ENCODE assay signal across 9 mouse cellular contexts in genomic region chr2:26561351-26562016, GRCm38 (mm10). TPM values are rescaled to one million over a fixed set of nuclear protein-coding genes. Genes with fewer than 3 reads are reported as not detected.
DNase-seq lines count a peak whose midpoint lies in the region; ATAC-seq lines count a peak whose summit lies in the region.
"Had no signal": no experiment of that assay in that cellular context is flagged by ENCODE, and none has a peak within 500 bp of the region (broad histone marks: within the 10 kb centered on the region; RNA-seq: fewer than 3 reads in every experiment).

No protein-coding gene starts in this region.

- peaks cover 9% of the 10 kb centered on the region for H3K4me1 ChIP-seq in liver, embryonic 11.5 days (replicated peaks; ENCODE audit: control insufficient read depth, insufficient read depth, low read length)
- H3K4me1 ChIP-seq in heart, embryonic 12.5 days (replicated peaks), result peaks cover 21% of the 10 kb centered on the region
- H3K4me1 ChIP-seq in kidney, embryonic 16.5 days (ENCODE audit: insufficient read depth, low read length), result peaks cover 10% of the 10 kb centered on the region
- H3K4me1 ChIP-seq in midbrain, embryonic 10.5 days, result peaks cover 39% of the 10 kb centered on the region

- H3K36me3 ChIP-seq in liver, embryonic 11.5 days (ENCODE audit: control insufficient read depth, insufficient read depth, low read length), result no peaks in the 10 kb centered on the region
- H3K36me3 ChIP-seq in heart, embryonic 12.5 days, result no peaks in the 10 kb centered on the region
- H3K36me3 ChIP-seq in kidney, embryonic 16.5 days (ENCODE audit: insufficient read depth, low read length), result no peaks in the 10 kb centered on the region
- no peaks in the 10 kb centered on the region for H3K36me3 ChIP-seq in midbrain, embryonic 10.5 days

- 0 out of 2 replicates have a peak, but pooled peaks have one; percentile 44 for ATAC-seq in liver, embryonic 11.5 days (replicated peaks; ENCODE audit: low FRiP score)
- ATAC-seq in common myeloid progenitor, adult 5-6 weeks (replicated peaks; ENCODE audit: low read depth, poor library complexity, severe bottlenecking), result peak; percentile 69
- ATAC-seq in heart, embryonic 12.5 days (ENCODE audit: insufficient number of reproducible peaks, low FRiP score), result peak; percentile 67
- peak; percentile 79 for ATAC-seq in kidney, embryonic 16.5 days (ENCODE audit: low FRiP score, low TSS enrichment)
- no peak for ATAC-seq in erythroblast, adult 5-6 weeks (replicated peaks; ENCODE audit: low FRiP score, poor library complexity, severe bottlenecking)

- no peak overlapping the region for H3K9ac ChIP-seq in liver, embryonic 11.5 days (ENCODE audit: low read depth, low read length)
- H3K9ac ChIP-seq in heart, embryonic 12.5 days, result 0 out of 2 replicates have a peak overlapping the region, but pooled peaks have one; percentile 1
- no peak overlapping the region; the same call in 1 of the 2 replicates for H3K9ac ChIP-seq in kidney, embryonic 16.5 days (replicated peaks; ENCODE audit: low read length)

- no peak overlapping the region for H3K4me3 ChIP-seq in liver, embryonic 11.5 days (ENCODE audit: low read depth, low read length)
- no peak overlapping the region for H3K4me3 ChIP-seq in heart, embryonic 12.5 days
- no peak overlapping the region for H3K4me3 ChIP-seq in kidney, embryonic 16.5 days (ENCODE audit: low read length)
- H3K4me3 ChIP-seq in midbrain, embryonic 10.5 days, result no peak overlapping the region

- WGBS in liver, embryonic 11.5 days, result 35% methylated on average over 6 of the region's 6 CpGs
- 37% methylated on average over 6 of the region's 6 CpGs for WGBS in heart, embryonic 12.5 days
- WGBS in kidney, embryonic 16.5 days, result 41% methylated on average over 6 of the region's 6 CpGs
- 48% methylated on average over 6 of the region's 6 CpGs for WGBS in midbrain, embryonic 10.5 days

- no peak overlapping the region for H3K27ac ChIP-seq in liver, embryonic 11.5 days (ENCODE audit: low read depth, low read length)
- H3K27ac ChIP-seq in heart, embryonic 12.5 days (ENCODE audit: poor library complexity, severe bottlenecking), result no peak overlapping the region
- H3K27ac ChIP-seq in kidney, embryonic 16.5 days (ENCODE audit: low read length), result no peak overlapping the region
- peak overlapping the region; percentile 69 for H3K27ac ChIP-seq in midbrain, embryonic 10.5 days (replicated peaks)

- H3K9me3 ChIP-seq in liver, embryonic 11.5 days (ENCODE audit: control insufficient read depth, low read length), result no peaks in the 10 kb centered on the region
- H3K9me3 ChIP-seq in heart, embryonic 12.5 days (replicated peaks), result no peaks in the 10 kb centered on the region
- H3K9me3 ChIP-seq in kidney, embryonic 16.5 days (ENCODE audit: low read length), result no peaks in the 10 kb centered on the region
- no peaks in the 10 kb centered on the region for H3K9me3 ChIP-seq in midbrain, embryonic 10.5 days (replicated peaks)

- H3K4me2 ChIP-seq in liver, embryonic 11.5 days, result no peak overlapping the region
- no peak overlapping the region for H3K4me2 ChIP-seq in heart, embryonic 12.5 days
- no peak overlapping the region for H3K4me2 ChIP-seq in kidney, embryonic 16.5 days (replicated peaks; ENCODE audit: low read depth, low read length)

- no peak for DNase-seq in liver, embryonic 11.5 days (ENCODE audit: low spot score)
- DNase-seq in liver, result no peak
- DNase-seq in midbrain, embryonic 10.5 days (ENCODE audit: low spot score), result peak; percentile 54
- no peak for DNase-seq in spleen, postnatal 10 days (ENCODE audit: low spot score in 2 of 2)

- 0 out of 2 replicates have a peak, but pooled peaks cover 2% of the 10 kb centered on the region for H3K27me3 ChIP-seq in liver, embryonic 11.5 days (replicated peaks; ENCODE audit: control insufficient read depth, insufficient read depth, low read length)
- H3K27me3 ChIP-seq in heart, embryonic 12.5 days (replicated peaks), result no peaks in the 10 kb centered on the region; the same call in 1 of the 2 replicates
- H3K27me3 ChIP-seq in kidney, embryonic 16.5 days (ENCODE audit: insufficient read depth, low read length), result no peaks in the 10 kb centered on the region
- peaks cover 15% of the 10 kb centered on the region; the same call in 1 of the 2 replicates for H3K27me3 ChIP-seq in midbrain, embryonic 10.5 days (ENCODE audit: low read depth, poor library complexity, severe bottlenecking)

RNA-seq across cellular contexts. Expression of gene Egfl7, which starts 18.3 kb away (rescaled TPM):
- 161 and 181 TPM in 2 replicates for polyA plus RNA-seq in liver, embryonic 11.5 days (2014; fragmentation: Nextera tagmentation; extraction: Ambion mirVana)
- total RNA-seq in common myeloid progenitor, adult 5-6 weeks (2017), result 54.9 and 57.0 TPM in 2 replicates
- 139 and 146 TPM in 2 replicates for polyA plus RNA-seq in heart, embryonic 12.5 days (2016; fragmentation: Nextera tagmentation; extraction: Ambion mirVana)
- polyA plus RNA-seq in kidney, embryonic 16.5 days (2015; fragmentation: Nextera tagmentation; extraction: Ambion mirVana), result 257 and 266 TPM in 2 replicates
- 68.5 and 85.7 TPM in 2 replicates for polyA plus RNA-seq in midbrain, embryonic 10.5 days (2016; fragmentation: Nextera tagmentation; extraction: Ambion mirVana)
- 7.5 TPM in 1 of 2 replicates, not detected in the other for total RNA-seq in erythroblast, adult 5-6 weeks (2015; ENCODE audit: low replicate concordance)
- total RNA-seq in erythroblast, adult 5-6 weeks (2017; ENCODE audit: low replicate concordance), result 4.9 and 8.2 TPM in 2 replicates

RNA-seq across cellular contexts. Expression of gene Gm20532, which starts 25.0 kb away (rescaled TPM):
- not detected in 2 replicates for polyA plus RNA-seq in liver, embryonic 11.5 days (2014; fragmentation: Nextera tagmentation; extraction: Ambion mirVana)
- not detected in 2 replicates for total RNA-seq in common myeloid progenitor, adult 5-6 weeks (2017)
- polyA plus RNA-seq in heart, embryonic 12.5 days (2016; fragmentation: Nextera tagmentation; extraction: Ambion mirVana), result 0.28 TPM in 1 of 2 replicates, not detected in the other
- polyA plus RNA-seq in kidney, embryonic 16.5 days (2015; fragmentation: Nextera tagmentation; extraction: Ambion mirVana), result not detected in 2 replicates
- polyA plus RNA-seq in midbrain, embryonic 10.5 days (2016; fragmentation: Nextera tagmentation; extraction: Ambion mirVana), result not detected in 2 replicates
- total RNA-seq in erythroblast, adult 5-6 weeks (2015; ENCODE audit: low replicate concordance), result not detected in 2 replicates
- total RNA-seq in erythroblast, adult 5-6 weeks (2017; ENCODE audit: low replicate concordance), result not detected in 2 replicates
- polyA plus RNA-seq: frontal cortex, adult 2 months had no signal

RNA-seq across cellular contexts. Expression of gene Agpat2, which starts 42.7 kb away (rescaled TPM):
- 36.1 and 40.1 TPM in 2 replicates for polyA plus RNA-seq in liver, embryonic 11.5 days (2014; fragmentation: Nextera tagmentation; extraction: Ambion mirVana)
- total RNA-seq in common myeloid progenitor, adult 5-6 weeks (2017), result 32.2 and 38.7 TPM in 2 replicates
- 18.4 and 23.2 TPM in 2 replicates for polyA plus RNA-seq in heart, embryonic 12.5 days (2016; fragmentation: Nextera tagmentation; extraction: Ambion mirVana)
- 53.0 and 57.0 TPM in 2 replicates for polyA plus RNA-seq in kidney, embryonic 16.5 days (2015; fragmentation: Nextera tagmentation; extraction: Ambion mirVana)
- polyA plus RNA-seq in midbrain, embryonic 10.5 days (2016; fragmentation: Nextera tagmentation; extraction: Ambion mirVana), result 9.0 and 10.6 TPM in 2 replicates
- total RNA-seq in erythroblast, adult 5-6 weeks (2015; ENCODE audit: low replicate concordance), result 17.1 and 32.7 TPM in 2 replicates
- 23.0 and 24.4 TPM in 2 replicates for total RNA-seq in erythroblast, adult 5-6 weeks (2017; ENCODE audit: low replicate concordance)

RNA-seq across cellular contexts. Expression of gene Notch1, which starts 45.0 kb away (rescaled TPM):
- 7.1 and 10.5 TPM in 2 replicates for polyA plus RNA-seq in liver, embryonic 11.5 days (2014; fragmentation: Nextera tagmentation; extraction: Ambion mirVana)
- total RNA-seq in common myeloid progenitor, adult 5-6 weeks (2017), result 6.5 and 13.7 TPM in 2 replicates
- 20.4 TPM in 2 replicates for polyA plus RNA-seq in heart, embryonic 12.5 days (2016; fragmentation: Nextera tagmentation; extraction: Ambion mirVana)
- 23.7 and 27.0 TPM in 2 replicates for polyA plus RNA-seq in kidney, embryonic 16.5 days (2015; fragmentation: Nextera tagmentation; extraction: Ambion mirVana)
- 30.1 and 38.3 TPM in 2 replicates for polyA plus RNA-seq in midbrain, embryonic 10.5 days (2016; fragmentation: Nextera tagmentation; extraction: Ambion mirVana)
- total RNA-seq in erythroblast, adult 5-6 weeks (2015; ENCODE audit: low replicate concordance), result 7.3 and 10.0 TPM in 2 replicates
- total RNA-seq in erythroblast, adult 5-6 weeks (2017; ENCODE audit: low replicate concordance), result 3.3 and 4.6 TPM in 2 replicates
